Mouse (Mus musculus): ENCODE results near the gene Atp5l.
"Not testable (repeated sequence)": the region's sequence is repeated elsewhere in the genome, so short reads cannot be mapped to it uniquely, and the experiment has no call there.

Gene Atp5l

GRCm38 (mm10) chr9:44920374-44921122 is at the start of gene Atp5l:
Gene Atp5l (minus strand): TSS chr9:44920742.
- DNase-seq, result peak; percentile 88

- peak; percentile 53 for DNase-seq
Measured at GRCm38 (mm10) chr9:44969450-44969849, 48.9 kb upstream of the Atp5l start.

GRCm38 (mm10) chr9:44967763-44968162 is 47.2 kb upstream of the Atp5l start:
- DNase-seq, result not testable (repeated sequence)

GRCm38 (mm10) chr9:44966815-44967242 is 46.3 kb upstream of the Atp5l start:
- DNase-seq, result peak; percentile 89

- DNase-seq, result no peak
Measured at GRCm38 (mm10) chr9:44965833-44966466, 45.4 kb upstream of the Atp5l start.

GRCm38 (mm10) chr9:44965126-44965832 is 44.7 kb upstream of the Atp5l start, which contains the start of gene Ube4a:
Gene Ube4a (minus strand): TSS chr9:44965600.
- peak; percentile 99 for DNase-seq

- DNase-seq, result peak; percentile 59
Measured at GRCm38 (mm10) chr9:44954432-44954831, 33.9 kb upstream of the Atp5l start.

GRCm38 (mm10) chr9:44947836-44948235 is 27.3 kb upstream of the Atp5l start:
- no peak for DNase-seq

GRCm38 (mm10) chr9:44946185-44946695 is 25.7 kb upstream of the Atp5l start:
- no peak for DNase-seq

- no peak for DNase-seq
Measured at GRCm38 (mm10) chr9:44942421-44942820, 21.9 kb upstream of the Atp5l start.

- no peak for DNase-seq
Measured at GRCm38 (mm10) chr9:44941756-44942155, 21.2 kb upstream of the Atp5l start.

GRCm38 (mm10) chr9:44921543-44921942 is 1.0 kb upstream of the Atp5l start:
- DNase-seq, result no peak

- no peak for DNase-seq
Measured at GRCm38 (mm10) chr9:44921123-44921468, 554 bp upstream of the Atp5l start.

GRCm38 (mm10) chr9:44919606-44920005 is 936 bp downstream of the Atp5l start:
- no peak for DNase-seq

GRCm38 (mm10) chr9:44916196-44916595 is 4.3 kb downstream of the Atp5l start:
- DNase-seq, result peak; percentile 72

GRCm38 (mm10) chr9:44914706-44915105 is 5.8 kb downstream of the Atp5l start:
- no peak for DNase-seq

GRCm38 (mm10) chr9:44911365-44911764 is 9.2 kb downstream of the Atp5l start:
- DNase-seq, result no peak

GRCm38 (mm10) chr9:44905620-44906019 is 14.9 kb downstream of the Atp5l start:
- no peak for DNase-seq

GRCm38 (mm10) chr9:44904964-44905363 is 15.6 kb downstream of the Atp5l start:
- no peak for DNase-seq

- DNase-seq, result no peak
Measured at GRCm38 (mm10) chr9:44903856-44904255, 16.7 kb downstream of the Atp5l start.

- DNase-seq, result peak; percentile 41
Measured at GRCm38 (mm10) chr9:44900402-44900801, 20.1 kb downstream of the Atp5l start.

GRCm38 (mm10) chr9:44899716-44900115 is 20.8 kb downstream of the Atp5l start:
- DNase-seq, result no peak

- DNase-seq, result no peak
Measured at GRCm38 (mm10) chr9:44897024-44897423, 23.5 kb downstream of the Atp5l start.

GRCm38 (mm10) chr9:44892664-44893063 is 27.9 kb downstream of the Atp5l start:
- DNase-seq, result no peak
